Mouse (Mus musculus): ENCODE results near the gene Adamts1.

Gene Adamts1

GRCm38 (mm10) chr16:85765167-85765566 lies 37.7 kb downstream of the Adamts1 start:
- DNase-seq, result no peak

- no peak for DNase-seq
These were observed 40.8 kb downstream of the Adamts1 start for GRCm38 (mm10) chr16:85762052-85762665.

- DNase-seq, result no peak
These were observed 41.8 kb downstream of the Adamts1 start for GRCm38 (mm10) chr16:85760961-85761580.

- DNase-seq, result no peak
These were observed 46.7 kb downstream of the Adamts1 start for GRCm38 (mm10) chr16:85756101-85756819.

DNA sequence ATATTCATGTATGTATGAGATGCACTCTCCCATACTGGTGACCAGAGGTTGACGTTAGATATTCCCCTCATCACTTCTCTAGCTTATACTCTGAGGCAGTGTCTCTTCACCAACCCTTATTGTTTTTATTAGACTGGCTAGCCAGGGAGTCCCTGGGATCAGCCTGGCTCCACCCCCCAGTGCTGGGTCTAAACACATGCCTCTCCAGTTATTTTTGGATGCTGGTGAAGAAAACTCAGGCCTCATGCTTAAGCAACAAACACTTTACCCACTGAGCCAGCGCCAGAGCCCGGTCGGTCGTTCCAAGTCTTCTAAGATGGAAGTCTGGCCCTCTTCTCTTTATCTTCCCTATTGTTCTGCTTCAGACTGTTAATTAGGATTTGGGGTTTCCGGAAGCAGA lies 53.6 kb downstream of the Adamts1 start:
- DNase-seq, result no peak

GRCm38 (mm10) chr16:85747589-85748360 lies 55.1 kb downstream of the Adamts1 start:
- DNase-seq, result no peak

DNA sequence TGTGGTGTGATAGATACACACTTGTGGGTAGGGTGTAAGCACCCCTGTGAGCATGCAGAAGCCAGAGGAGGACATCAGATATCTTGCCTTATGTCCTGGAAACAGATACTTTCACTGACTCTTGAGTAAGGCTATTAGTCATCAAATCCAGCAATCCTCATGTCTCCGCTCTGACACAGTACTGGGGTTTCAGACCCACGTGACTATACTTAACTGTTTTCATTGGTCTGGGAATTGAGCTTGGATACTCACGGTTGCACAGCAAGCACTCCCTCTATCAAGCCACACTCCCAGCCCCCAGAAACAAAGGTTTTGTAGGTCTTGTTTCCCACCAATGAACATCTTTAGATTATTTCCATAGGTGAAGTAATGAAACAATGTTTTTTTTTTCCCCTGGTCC lies 56.5 kb downstream of the Adamts1 start:
- DNase-seq, result no peak

Data from thymus, postnatal 36 days (tissue).